Mouse (Mus musculus) kidney, adult 11 months (tissue): ENCODE data around the gene Setd1a.
"Not testable (repeated sequence)": the region's sequence is repeated elsewhere in the genome, so short reads cannot be mapped to it uniquely, and the experiment has no call there.

Experiments used
- DNase-seq: peaks from one replicate; pipeline ENCODE4 v3.0.0; 2022

Gene Setd1a

GRCm38 (mm10) chr7:127776426-127776825 is at the start of gene Setd1a:
Setd1a (plus strand) TSS chr7:127776670.
- peak; percentile 81 for DNase-seq

GRCm38 (mm10) chr7:127727898-127728297 is 48.6 kb upstream of the Setd1a start:
- no peak for DNase-seq

GRCm38 (mm10) chr7:127730170-127730569 is 46.3 kb upstream of the Setd1a start:
- no peak for DNase-seq

- DNase-seq: not testable (repeated sequence)
These were observed 44.4 kb upstream of the Setd1a start, which contains the start of gene Ctf2 for GRCm38 (mm10) chr7:127732066-127732465. Ctf2 (minus strand) TSS chr7:127732166.

GRCm38 (mm10) chr7:127744366-127745045 is 32.0 kb upstream of the Setd1a start, which contains the start of gene Fbxl19:
Fbxl19 (plus strand) TSS chr7:127744543.
- DNase-seq: peak; percentile 71

- peak; percentile 97 for DNase-seq
These were observed 31.2 kb upstream of the Setd1a start for GRCm38 (mm10) chr7:127745251-127745651.

GRCm38 (mm10) chr7:127745652-127746493 is 30.6 kb upstream of the Setd1a start:
- DNase-seq: peak; percentile 100

- peak; percentile 35 for DNase-seq
These were observed 29.7 kb upstream of the Setd1a start for GRCm38 (mm10) chr7:127746494-127747491.

- no peak for DNase-seq
These were observed 28.8 kb upstream of the Setd1a start for GRCm38 (mm10) chr7:127747559-127748234.

- DNase-seq: no peak
These were observed 28.3 kb upstream of the Setd1a start for GRCm38 (mm10) chr7:127748235-127748560.

- peak; percentile 52 for DNase-seq
These were observed 26.0 kb upstream of the Setd1a start for GRCm38 (mm10) chr7:127750131-127751127.

GRCm38 (mm10) chr7:127751619-127752018 is 24.9 kb upstream of the Setd1a start:
- no peak for DNase-seq

- DNase-seq: no peak
These were observed 24.4 kb upstream of the Setd1a start for GRCm38 (mm10) chr7:127752069-127752468.

- no peak for DNase-seq
These were observed 23.3 kb upstream of the Setd1a start for GRCm38 (mm10) chr7:127753158-127753557.

- no peak for DNase-seq
These were observed 22.7 kb upstream of the Setd1a start for GRCm38 (mm10) chr7:127753741-127754140.

GRCm38 (mm10) chr7:127759716-127760115 is 16.8 kb upstream of the Setd1a start:
- no peak for DNase-seq

- no peak for DNase-seq
These were observed 16.0 kb upstream of the Setd1a start for GRCm38 (mm10) chr7:127760478-127760877.

- peak; percentile 54 for DNase-seq
These were observed 15.4 kb upstream of the Setd1a start for GRCm38 (mm10) chr7:127761026-127761425.

GRCm38 (mm10) chr7:127763642-127764041 is 12.8 kb upstream of the Setd1a start:
- DNase-seq: no peak

- DNase-seq: peak; percentile 51
These were observed 10.7 kb upstream of the Setd1a start for GRCm38 (mm10) chr7:127765756-127766155.
